ENCODE assay signal across 14 mouse cellular contexts in genomic region chr15:79162301-79162700, GRCm38 (mm10). TPM values are rescaled to one million over a fixed set of nuclear protein-coding genes. Genes with fewer than 3 reads are reported as not detected.
DNase-seq lines count a peak whose midpoint lies in the region; ATAC-seq and TF ChIP-seq lines count a peak whose summit lies in the region.
"Had no signal": no experiment of that assay in that cellular context is flagged by ENCODE, and none has a peak within 500 bp of the region (broad histone marks: within the 10 kb centered on the region; RNA-seq: fewer than 3 reads in every experiment).

No protein-coding gene starts in this region.

- H3K36me3 ChIP-seq in intestine, embryonic 16.5 days (ENCODE audit: control insufficient read depth, insufficient read depth, low read length) = no peaks in the 10 kb centered on the region
- no peaks in the 10 kb centered on the region for H3K36me3 ChIP-seq in intestine, postnatal 0 days (ENCODE audit: control insufficient read depth, insufficient read depth)
- H3K36me3 ChIP-seq in hindbrain, embryonic 10.5 days = no peaks in the 10 kb centered on the region

- TF ChIP-seq CTCF in intestine, postnatal 0 days (IDR thresholded peaks at IDR 0.05; ENCODE audit: low read depth) = no peak

- peak overlapping the region; percentile 27 for H3K4me3 ChIP-seq in intestine, embryonic 16.5 days (ENCODE audit: low read length)
- H3K4me3 ChIP-seq in intestine, postnatal 0 days (ENCODE audit: low read depth, low read length) = no peak overlapping the region
- peak overlapping the region; percentile 48 for H3K4me3 ChIP-seq in hindbrain, embryonic 10.5 days

- H3K27ac ChIP-seq in intestine, embryonic 16.5 days (ENCODE audit: low read length) = no peak overlapping the region
- no peak overlapping the region for H3K27ac ChIP-seq in intestine, postnatal 0 days (ENCODE audit: low read depth, low read length)
- H3K27ac ChIP-seq in hindbrain, embryonic 10.5 days = peak overlapping the region; percentile 78

- no peaks in the 10 kb centered on the region for H3K9me3 ChIP-seq in intestine, embryonic 16.5 days (ENCODE audit: control insufficient read depth, low read length)
- no peaks in the 10 kb centered on the region for H3K9me3 ChIP-seq in intestine, postnatal 0 days (ENCODE audit: control insufficient read depth)
- H3K9me3 ChIP-seq in hindbrain, embryonic 10.5 days = no peaks in the 10 kb centered on the region

- H3K4me1 ChIP-seq in intestine, embryonic 16.5 days (ENCODE audit: control insufficient read depth, insufficient read depth, low read length) = peaks cover 3% of the 10 kb centered on the region; the same call in 1 of the 2 replicates
- no peaks in the 10 kb centered on the region for H3K4me1 ChIP-seq in intestine, postnatal 0 days (replicated peaks; ENCODE audit: control insufficient read depth, insufficient read depth, low read length)
- H3K4me1 ChIP-seq in hindbrain, embryonic 10.5 days (replicated peaks) = peaks cover 78% of the 10 kb centered on the region

- peak; percentile 53 for DNase-seq in adipocyte (ENCODE audit: low spot score)
- DNase-seq in hindbrain, embryonic 10.5 days (ENCODE audit: low spot score) = no peak
- no peak for DNase-seq in thymus, postnatal 10 days (ENCODE audit: low spot score in 2 of 2)
- DNase-seq in cerebellum, postnatal 14 days = no peak
- no peak for DNase-seq in cerebellum, adult 18-20 months
- DNase-seq: heart, adult 18-20 months; kidney, adult 2 months; lung, adult 2 months; thymus, postnatal 36 days had no signal

- H3K27me3 ChIP-seq in intestine, embryonic 16.5 days (replicated peaks; ENCODE audit: control insufficient read depth, insufficient read depth, low read length) = peaks cover 56% of the 10 kb centered on the region
- peaks cover 49% of the 10 kb centered on the region for H3K27me3 ChIP-seq in intestine, postnatal 0 days (replicated peaks; ENCODE audit: control insufficient read depth, insufficient read depth, low read length)
- H3K27me3 ChIP-seq in hindbrain, embryonic 10.5 days (ENCODE audit: insufficient read depth, poor library complexity, severe bottlenecking) = peaks cover 81% of the 10 kb centered on the region

- ATAC-seq in intestine, embryonic 16.5 days = no peak
- ATAC-seq in intestine, postnatal 0 days = no peak
- ATAC-seq in megakaryocyte, adult 5-6 weeks (ENCODE audit: poor library complexity, severe bottlenecking) = 0 out of 2 replicates have a peak, but pooled peaks have one; percentile 38

- no peak overlapping the region for H3K9ac ChIP-seq in intestine, embryonic 16.5 days (ENCODE audit: low read depth, low read length)
- no peak overlapping the region for H3K9ac ChIP-seq in intestine, postnatal 0 days (ENCODE audit: low read depth, low read length)

- no peak overlapping the region for H3K4me2 ChIP-seq in intestine, embryonic 16.5 days (ENCODE audit: low read depth, low read length)
- H3K4me2 ChIP-seq in intestine, postnatal 0 days (replicated peaks; ENCODE audit: low read depth) = no peak overlapping the region

- WGBS in intestine, embryonic 16.5 days = 72% methylated on average over 7 of the region's 7 CpGs
- WGBS in intestine, postnatal 0 days = 60% methylated on average over 7 of the region's 7 CpGs
- 66% methylated on average over 7 of the region's 7 CpGs for WGBS in hindbrain, embryonic 10.5 days

RNA-seq across cellular contexts. Expression of gene Sox10, which starts 2.7 kb away (rescaled TPM):
- 5.2 and 5.4 TPM in 2 replicates for polyA plus RNA-seq in intestine, embryonic 16.5 days (2015; fragmentation: Nextera tagmentation; extraction: Ambion mirVana)
- 2.8 and 3.5 TPM in 2 replicates for polyA plus RNA-seq in intestine, postnatal 0 days (2015; fragmentation: Nextera tagmentation; extraction: Ambion mirVana)
- polyA plus RNA-seq in hindbrain, embryonic 10.5 days (2016; fragmentation: Nextera tagmentation; extraction: Ambion mirVana) = 9.2 and 28.1 TPM in 2 replicates
- total RNA-seq in megakaryocyte, adult 5-6 weeks (2015) = not detected in 2 replicates
- not detected in 2 replicates for total RNA-seq in megakaryocyte, adult 5-6 weeks (2017)
- total RNA-seq: MEL had no signal
- polyA plus RNA-seq: C2C12 had no signal

RNA-seq across cellular contexts. Expression of gene 1700088E04Rik, which starts 21.2 kb away (rescaled TPM):
- 4.2 and 5.7 TPM in 2 replicates for polyA plus RNA-seq in intestine, embryonic 16.5 days (2015; fragmentation: Nextera tagmentation; extraction: Ambion mirVana)
- 4.2 and 5.2 TPM in 2 replicates for polyA plus RNA-seq in intestine, postnatal 0 days (2015; fragmentation: Nextera tagmentation; extraction: Ambion mirVana)
- 9.8 and 16.1 TPM in 2 replicates for polyA plus RNA-seq in hindbrain, embryonic 10.5 days (2016; fragmentation: Nextera tagmentation; extraction: Ambion mirVana)
- not detected in 2 replicates for total RNA-seq in megakaryocyte, adult 5-6 weeks (2015)
- not detected in 2 replicates for total RNA-seq in megakaryocyte, adult 5-6 weeks (2017)

RNA-seq across cellular contexts. Expression of gene Polr2f, which starts 21.5 kb away (rescaled TPM):
- polyA plus RNA-seq in intestine, embryonic 16.5 days (2015; fragmentation: Nextera tagmentation; extraction: Ambion mirVana) = 287 and 317 TPM in 2 replicates
- polyA plus RNA-seq in intestine, postnatal 0 days (2015; fragmentation: Nextera tagmentation; extraction: Ambion mirVana) = 256 and 266 TPM in 2 replicates
- polyA plus RNA-seq in hindbrain, embryonic 10.5 days (2016; fragmentation: Nextera tagmentation; extraction: Ambion mirVana) = 383 and 404 TPM in 2 replicates
- total RNA-seq in megakaryocyte, adult 5-6 weeks (2015) = 46.0 and 49.2 TPM in 2 replicates
- total RNA-seq in megakaryocyte, adult 5-6 weeks (2017) = 39.6 and 54.1 TPM in 2 replicates

RNA-seq across cellular contexts. Expression of gene Micall1, which starts 53.6 kb away (rescaled TPM):
- 5.2 and 6.3 TPM in 2 replicates for polyA plus RNA-seq in intestine, embryonic 16.5 days (2015; fragmentation: Nextera tagmentation; extraction: Ambion mirVana)
- polyA plus RNA-seq in intestine, postnatal 0 days (2015; fragmentation: Nextera tagmentation; extraction: Ambion mirVana) = 3.7 and 5.0 TPM in 2 replicates
- polyA plus RNA-seq in hindbrain, embryonic 10.5 days (2016; fragmentation: Nextera tagmentation; extraction: Ambion mirVana) = 7.0 and 8.8 TPM in 2 replicates
- 4.4 and 6.1 TPM in 2 replicates for total RNA-seq in megakaryocyte, adult 5-6 weeks (2015)
- total RNA-seq in megakaryocyte, adult 5-6 weeks (2017) = 3.6 and 6.3 TPM in 2 replicates
